Mouse (Mus musculus): ENCODE data around the gene Nhsl1.

DNA sequence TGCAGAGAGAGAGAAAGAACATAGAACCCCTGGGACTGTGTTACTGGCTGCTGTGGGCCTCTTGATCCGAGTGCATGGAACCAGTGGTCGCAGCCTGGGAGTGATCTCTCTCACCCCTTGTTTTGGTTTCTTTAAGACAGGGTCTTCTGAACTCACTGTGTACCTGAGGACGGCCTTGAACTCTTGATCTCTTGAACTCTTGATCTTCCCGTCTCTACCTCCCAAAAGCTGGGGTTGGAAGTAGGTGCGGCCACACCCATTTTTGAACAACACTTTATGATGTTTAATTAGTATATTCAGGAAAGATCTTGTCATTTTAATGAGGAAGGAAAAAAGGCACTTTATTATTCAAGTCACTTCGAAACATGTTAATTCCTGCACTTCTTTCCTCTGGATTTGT, 37.7 kb downstream of the Nhsl1 start:
- no peak for TF ChIP-seq GATA1 (IDR thresholded peaks at IDR 0.05; ENCODE audit: borderline replicate concordance, low read length)
- no peak for TF ChIP-seq FLI1 (IDR thresholded peaks at IDR 0.05; ENCODE audit: low read length)

All from megakaryocyte, embryonic 14.5 days (primary cell).